Mouse (Mus musculus): Measurements from ENCODE around the gene Vasn.

The Vasn gene

GRCm38 (mm10) chr16:4642937-4643336, 3.2 kb downstream of the Vasn start:
- no peak for DNase-seq (ENCODE audit: low spot score in 2 of 2)

GRCm38 (mm10) chr16:4643670-4644419, 4.1 kb downstream of the Vasn start:
- no peak for DNase-seq (ENCODE audit: low spot score in 2 of 2)

GRCm38 (mm10) chr16:4645867-4646266, 6.1 kb downstream of the Vasn start:
- no peak for DNase-seq (ENCODE audit: low spot score in 2 of 2)

DNA sequence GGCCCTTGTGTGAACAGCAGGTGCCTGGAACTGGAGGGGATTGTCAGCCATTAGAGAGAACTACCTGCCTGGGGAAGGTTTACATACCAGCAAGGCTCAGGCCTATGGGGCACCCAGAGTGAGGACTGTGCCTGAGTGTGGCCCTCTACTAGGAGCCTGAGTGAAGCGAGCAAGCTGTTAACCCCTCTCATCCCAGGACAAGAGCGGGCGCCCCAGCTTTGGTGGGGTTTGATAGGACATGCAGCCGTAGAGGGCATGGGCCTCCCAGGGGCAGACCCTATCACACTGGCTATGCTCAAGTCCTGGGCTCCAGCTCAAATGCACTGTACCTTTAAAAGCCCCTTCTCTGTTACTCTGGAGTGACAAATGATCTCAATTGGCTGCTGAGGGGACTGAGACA, 7.1 kb downstream of the Vasn start:
- DNase-seq (ENCODE audit: low spot score in 2 of 2), result no peak

- no peak for DNase-seq (ENCODE audit: low spot score in 2 of 2)
These were observed 8.0 kb downstream of the Vasn start for GRCm38 (mm10) chr16:4647651-4648141.

GRCm38 (mm10) chr16:4648416-4649023, 8.8 kb downstream of the Vasn start:
- DNase-seq (ENCODE audit: low spot score in 2 of 2), result no peak

- DNase-seq (ENCODE audit: low spot score in 2 of 2), result no peak
These were observed 9.5 kb downstream of the Vasn start for GRCm38 (mm10) chr16:4649211-4649610.

DNA sequence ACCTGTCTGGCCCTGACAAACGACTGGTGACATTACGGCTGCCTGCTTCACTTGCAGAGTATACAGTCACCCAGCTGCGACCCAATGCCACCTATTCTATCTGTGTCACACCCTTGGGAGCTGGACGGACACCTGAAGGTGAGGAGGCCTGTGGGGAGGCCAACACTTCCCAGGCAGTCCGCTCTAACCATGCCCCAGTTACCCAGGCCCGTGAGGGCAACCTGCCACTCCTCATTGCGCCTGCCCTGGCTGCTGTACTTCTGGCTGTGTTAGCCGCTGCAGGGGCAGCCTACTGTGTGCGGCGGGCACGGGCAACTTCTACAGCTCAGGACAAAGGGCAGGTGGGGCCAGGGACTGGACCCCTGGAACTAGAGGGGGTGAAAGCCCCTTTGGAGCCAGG, 10.0 kb downstream of the Vasn start:
- DNase-seq (ENCODE audit: low spot score in 2 of 2), result no peak

GRCm38 (mm10) chr16:4650161-4650560, 10.4 kb downstream of the Vasn start:
- no peak for DNase-seq (ENCODE audit: low spot score in 2 of 2)

- no peak for DNase-seq (ENCODE audit: low spot score in 2 of 2)
These were observed 11.3 kb downstream of the Vasn start for GRCm38 (mm10) chr16:4651081-4651480.

DNA sequence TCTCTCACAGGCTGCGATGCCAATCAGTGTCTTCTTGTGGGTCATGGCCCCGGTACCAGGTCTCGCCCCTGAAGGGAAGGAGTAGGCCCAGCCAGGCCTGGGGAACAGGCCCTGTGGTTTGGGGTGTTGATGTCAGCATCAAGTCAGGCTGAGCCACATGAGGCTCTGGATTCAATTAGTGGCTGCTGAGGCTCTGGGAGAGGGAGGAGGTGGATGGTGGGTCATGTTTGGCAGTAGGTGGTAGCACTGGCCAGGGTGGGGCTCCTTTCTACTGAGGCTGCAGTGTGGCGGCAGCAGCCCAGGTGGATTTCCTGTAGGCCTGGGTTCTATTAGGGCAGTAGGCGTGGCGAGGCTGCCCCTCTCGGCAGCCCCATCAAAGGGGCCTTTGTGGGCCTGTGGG, 11.9 kb downstream of the Vasn start:
- no peak for DNase-seq (ENCODE audit: low spot score in 2 of 2)

DNA sequence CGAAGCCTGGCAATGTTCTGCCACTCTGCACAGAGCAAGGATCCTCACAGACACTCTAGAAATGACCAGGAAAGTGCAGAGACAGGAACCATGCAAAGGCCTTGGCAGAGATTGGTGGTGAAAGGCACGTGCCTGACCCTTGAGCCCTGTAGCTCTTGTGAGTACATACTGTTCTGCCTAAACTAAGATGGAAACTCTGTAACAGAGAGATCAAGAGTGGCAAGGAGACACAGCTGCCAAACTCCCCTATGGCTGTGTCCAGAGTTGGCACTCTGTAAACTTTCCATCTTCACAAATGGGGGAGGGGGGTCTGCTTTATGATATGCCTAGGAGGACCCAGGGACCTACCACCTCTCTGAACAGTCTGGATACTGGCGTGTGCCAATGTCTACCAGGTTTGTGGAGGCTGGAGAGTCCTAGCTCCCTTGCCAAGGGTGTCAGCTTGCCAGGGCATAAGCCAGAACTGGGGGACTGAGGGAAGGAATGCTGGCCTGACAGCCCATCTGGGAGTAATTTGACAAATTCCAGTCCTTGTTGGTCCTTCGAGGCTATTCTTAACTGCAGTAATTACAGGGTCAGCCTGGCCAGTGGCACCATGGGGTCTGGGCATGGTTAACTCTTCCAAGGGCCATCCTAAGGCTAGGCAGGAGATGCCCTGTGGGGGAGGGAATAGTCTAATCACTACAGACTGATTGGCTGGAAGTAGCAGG, 13.1 kb downstream of the Vasn start:
- no peak for DNase-seq (ENCODE audit: low spot score in 2 of 2)

DNA sequence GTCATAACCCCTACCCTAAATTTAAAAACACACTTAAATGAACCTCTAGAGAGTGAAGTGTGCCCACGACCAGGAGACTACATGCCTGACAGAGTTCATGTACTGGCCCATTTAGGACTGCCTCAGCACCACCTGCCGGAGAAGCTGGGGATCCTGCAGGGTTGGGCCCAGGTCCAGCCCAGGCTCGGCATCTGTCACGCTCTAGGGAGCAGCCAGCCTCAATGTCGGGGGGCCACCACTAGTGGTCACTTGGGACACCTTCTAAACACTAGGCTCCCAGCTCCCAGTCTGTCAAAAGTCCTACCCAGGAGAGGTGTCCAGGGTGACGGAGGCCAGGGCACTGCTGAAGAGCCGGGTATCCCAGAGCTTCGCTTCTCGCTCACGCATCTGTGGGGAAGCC, 15.0 kb downstream of the Vasn start:
- no peak for DNase-seq (ENCODE audit: low spot score in 2 of 2)

DNA sequence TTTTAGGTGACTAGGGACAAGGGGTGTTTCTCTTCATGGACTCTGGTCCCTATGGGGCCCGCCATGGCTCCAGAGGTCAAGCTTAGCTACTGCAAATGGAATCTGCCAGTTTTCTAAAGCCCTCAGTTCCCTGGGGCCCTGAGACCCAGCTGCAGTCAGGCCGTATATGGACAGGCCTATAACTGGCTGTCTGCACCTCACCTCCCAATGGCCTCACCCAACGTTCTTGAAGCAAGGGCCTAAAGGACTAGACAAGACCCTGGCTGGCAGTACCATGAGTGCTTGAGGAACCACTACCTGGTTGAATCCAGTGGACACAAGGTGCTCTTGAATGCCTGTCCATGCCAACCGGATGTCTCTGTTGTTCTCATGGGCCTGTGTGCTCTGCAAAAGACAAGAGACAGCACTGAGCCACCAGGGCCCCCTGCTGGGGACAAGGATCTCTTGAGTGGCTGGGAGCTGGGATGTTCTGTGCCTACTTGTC, 15.6 kb downstream of the Vasn start:
- DNase-seq (ENCODE audit: low spot score in 2 of 2), result no peak

- no peak for DNase-seq (ENCODE audit: low spot score in 2 of 2)
These were observed 16.2 kb downstream of the Vasn start for GRCm38 (mm10) chr16:4655764-4656570.

DNA sequence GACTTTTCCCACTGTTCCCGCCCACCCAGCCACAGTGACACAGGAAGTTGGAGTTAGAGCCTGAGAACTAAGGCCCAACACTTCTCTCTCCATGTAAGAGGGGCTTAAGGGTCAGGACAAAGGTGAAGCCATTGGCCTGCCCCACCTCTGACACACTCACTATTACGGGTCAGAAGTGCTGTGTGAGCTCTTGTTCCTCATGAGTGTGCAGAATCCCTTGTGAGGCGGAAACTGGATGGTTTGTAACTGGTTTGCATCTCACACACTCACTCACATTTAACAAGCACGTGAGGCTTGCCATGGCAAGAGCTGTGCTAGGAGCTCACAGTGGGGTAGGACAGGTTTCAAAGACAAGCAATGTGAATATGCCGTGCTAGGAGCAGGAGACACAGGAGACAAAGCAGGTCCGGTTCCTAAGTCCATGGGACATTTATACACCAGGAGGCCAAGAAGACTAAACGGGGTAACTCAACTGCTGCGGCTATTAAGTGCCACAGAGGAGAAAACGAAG, 16.9 kb downstream of the Vasn start:
- no peak for DNase-seq (ENCODE audit: low spot score in 2 of 2)

- no peak for DNase-seq (ENCODE audit: low spot score in 2 of 2)
These were observed 19.1 kb downstream of the Vasn start for GRCm38 (mm10) chr16:4658781-4659245.

DNA sequence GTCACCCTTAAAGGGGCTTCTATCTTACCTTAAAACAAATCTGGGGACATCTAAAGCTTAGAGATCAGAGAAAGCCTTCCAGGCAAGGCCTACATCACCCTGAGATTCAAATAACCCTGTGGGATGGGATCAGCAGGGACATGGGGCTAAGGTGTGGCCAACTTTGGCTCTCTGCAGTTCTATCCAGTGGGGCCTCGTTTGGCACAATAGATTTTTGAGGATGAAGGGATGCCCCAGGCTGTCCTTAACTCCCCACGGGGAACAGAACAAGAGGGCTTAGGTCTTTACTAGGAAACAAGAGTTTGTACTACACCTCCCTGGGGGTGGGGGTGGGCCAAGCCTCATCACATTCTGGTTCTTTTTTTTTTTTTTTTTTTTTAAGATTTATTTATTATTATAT, 19.6 kb downstream of the Vasn start:
- no peak for DNase-seq (ENCODE audit: low spot score in 2 of 2)

- DNase-seq (ENCODE audit: low spot score in 2 of 2), result no peak
These were observed 21.9 kb downstream of the Vasn start for GRCm38 (mm10) chr16:4661605-4662004.

DNA sequence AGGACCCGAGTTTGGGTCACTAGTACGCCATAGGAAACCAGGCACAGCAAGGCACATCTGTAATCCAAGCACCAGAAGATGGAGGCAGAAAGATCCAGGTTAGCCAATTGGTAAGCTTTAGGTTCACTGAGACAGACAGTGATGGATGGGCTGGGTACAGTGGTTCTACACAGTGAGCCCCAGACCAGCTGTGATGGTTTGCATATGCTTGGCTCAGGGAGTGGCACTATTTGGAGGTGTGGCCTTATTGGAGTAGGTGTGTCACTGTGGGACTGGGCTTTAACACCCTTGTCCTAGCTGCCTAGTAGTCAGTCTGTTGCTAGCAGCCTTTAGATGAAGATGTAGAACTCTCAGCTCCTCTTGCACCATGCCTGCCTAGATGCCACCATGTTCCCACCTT, 24.1 kb downstream of the Vasn start:
- DNase-seq (ENCODE audit: low spot score in 2 of 2), result no peak

DNA sequence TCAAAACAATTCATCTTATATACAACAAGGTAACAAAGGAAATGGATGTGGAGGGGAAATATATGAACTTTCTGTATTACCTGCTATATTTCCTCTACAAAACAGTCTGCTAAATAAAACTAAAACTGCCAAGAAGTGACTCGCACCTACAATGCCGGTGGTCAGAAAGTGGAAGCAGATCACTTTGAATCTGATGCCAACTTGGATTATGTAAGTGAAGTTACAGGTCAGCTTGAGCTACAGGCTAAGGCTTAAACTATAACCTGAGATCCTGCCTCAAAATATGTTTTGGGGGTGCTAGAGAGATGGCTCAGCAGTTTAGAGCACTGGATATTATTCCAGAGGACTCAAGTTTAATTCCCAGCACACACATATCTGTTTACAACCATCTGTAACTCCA, 26.0 kb downstream of the Vasn start:
- DNase-seq (ENCODE audit: low spot score in 2 of 2), result no peak

All from thymus, postnatal 10 days (tissue).